In the genomic region with DNA sequence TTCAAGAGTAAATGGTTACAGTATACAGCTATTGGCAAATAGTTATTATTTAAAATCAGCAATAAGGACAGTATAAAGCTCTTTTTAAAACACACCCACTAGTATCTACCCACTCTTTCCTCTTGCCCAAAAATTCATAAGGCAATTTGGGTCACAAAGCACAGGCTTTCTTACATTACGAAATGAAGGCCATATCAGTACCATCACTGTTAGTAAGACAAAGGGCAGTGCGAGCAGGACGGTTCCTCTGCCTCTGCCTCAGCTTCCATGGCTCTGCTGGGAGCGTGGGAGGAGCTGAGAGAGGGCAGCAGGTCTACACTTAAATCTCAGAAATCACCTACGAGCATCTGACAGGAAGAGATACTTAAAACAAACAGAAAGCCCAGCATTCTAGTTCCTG, we compare ENCODE assay signal across 28 mouse cellular contexts. TPM values are rescaled to one million over a fixed set of nuclear protein-coding genes. Genes with fewer than 3 reads are reported as not detected.
DNase-seq lines count a peak whose midpoint lies in the region; ATAC-seq and TF ChIP-seq lines count a peak whose summit lies in the region.
"Had no signal": no experiment of that assay in that cellular context is flagged by ENCODE, and none has a peak within 500 bp of the region (broad histone marks: within the 10 kb centered on the region; RNA-seq: fewer than 3 reads in every experiment).

No protein-coding gene starts in this region.

- TF ChIP-seq EP300 in lung, postnatal 0 days (IDR thresholded peaks at IDR 0.05), result no peak

- no peaks in the 10 kb centered on the region for H3K9me3 ChIP-seq in lung, postnatal 0 days (ENCODE audit: low read length)
- no peaks in the 10 kb centered on the region for H3K9me3 ChIP-seq in megakaryocyte, embryonic 14.5 days
- H3K9me3 ChIP-seq: embryonic facial prominence, embryonic 10.5 days; embryonic facial prominence, embryonic 13.5 days; forebrain, embryonic 10.5 days; forebrain, embryonic 13.5 days; G1E; hindbrain, embryonic 12.5 days; hindbrain, embryonic 15.5 days had no signal

- H3K9ac ChIP-seq in lung, postnatal 0 days (replicated peaks; ENCODE audit: low read depth), result no peak overlapping the region
- H3K9ac ChIP-seq: embryonic facial prominence, embryonic 13.5 days; forebrain, embryonic 13.5 days; hindbrain, embryonic 12.5 days; hindbrain, embryonic 15.5 days had no signal

- no peak for DNase-seq in frontal cortex, postnatal 10 days (ENCODE audit: low spot score in 2 of 2)
- DNase-seq in lung, postnatal 36 days, result peak; percentile 34
- no peak for DNase-seq in lung, postnatal 0 days (ENCODE audit: low spot score)
- peak; percentile 75 for DNase-seq in gonadal fat pad, adult 2 months (ENCODE audit: low read depth)
- no peak for DNase-seq in neural tube, embryonic 10.5 days (ENCODE audit: extremely low spot score, low spot score)
- DNase-seq in layer of hippocampus, adult 9-11 months, result no peak
- DNase-seq: adrenal gland, adult 2 months; adrenal gland, postnatal 25 days; B cell, adult 2 months; cerebellum, adult 18-20 months; cerebellum, adult 9-10 months; cerebellum, postnatal 25 days; embryo, embryonic 11 days; gastrocnemius, postnatal 25 days had no signal

- no peak overlapping the region for H3K4me3 ChIP-seq in lung, postnatal 0 days (ENCODE audit: low read depth, low read length)
- H3K4me3 ChIP-seq in megakaryocyte, embryonic 14.5 days (replicated peaks), result peak overlapping the region; percentile 35
- H3K4me3 ChIP-seq: embryonic facial prominence, embryonic 10.5 days; embryonic facial prominence, embryonic 13.5 days; erythroblast, embryonic 14.5 days; forebrain, embryonic 10.5 days; forebrain, embryonic 13.5 days; hindbrain, embryonic 12.5 days; hindbrain, embryonic 15.5 days had no signal

- H3K27me3 ChIP-seq in lung, postnatal 0 days (replicated peaks; ENCODE audit: insufficient read depth, low read length), result no peaks in the 10 kb centered on the region
- H3K27me3 ChIP-seq in megakaryocyte, embryonic 14.5 days (replicated peaks), result no peaks in the 10 kb centered on the region
- H3K27me3 ChIP-seq: CH12.LX; embryonic facial prominence, embryonic 13.5 days; forebrain, embryonic 13.5 days; hindbrain, embryonic 12.5 days; hindbrain, embryonic 15.5 days; Patski had no signal

- ATAC-seq in frontal cortex, adult (ENCODE audit: low TSS enrichment), result peak; percentile 26; the same call in 1 of the 2 replicates
- no peak for ATAC-seq in lung, postnatal 0 days
- ATAC-seq: forebrain, embryonic 13.5 days; forebrain, embryonic 16.5 days; Patski had no signal

- 32% methylated on average over 5 of the region's 5 CpGs for WGBS in lung, postnatal 0 days

- no peak overlapping the region for H3K27ac ChIP-seq in lung, postnatal 0 days (ENCODE audit: low read length)
- H3K27ac ChIP-seq: embryonic facial prominence, embryonic 10.5 days; embryonic facial prominence, embryonic 13.5 days; forebrain, embryonic 10.5 days; forebrain, embryonic 13.5 days; hindbrain, embryonic 12.5 days; hindbrain, embryonic 15.5 days had no signal

- no peak overlapping the region for H3K4me2 ChIP-seq in lung, postnatal 0 days (replicated peaks; ENCODE audit: low read depth, low read length)
- H3K4me2 ChIP-seq: embryonic facial prominence, embryonic 13.5 days; forebrain, embryonic 13.5 days; heart, embryonic 11.5 days; hindbrain, embryonic 12.5 days; hindbrain, embryonic 15.5 days had no signal

- no peaks in the 10 kb centered on the region for H3K4me1 ChIP-seq in lung, postnatal 0 days (ENCODE audit: insufficient read depth, low read depth, low read length)
- H3K4me1 ChIP-seq in megakaryocyte, embryonic 14.5 days, result peaks cover 53% of the 10 kb centered on the region

- no peak for TF ChIP-seq CTCF in lung, postnatal 0 days (IDR thresholded peaks at IDR 0.05)

- no peaks in the 10 kb centered on the region for H3K36me3 ChIP-seq in lung, postnatal 0 days (ENCODE audit: insufficient read depth, low read length)
- H3K36me3 ChIP-seq in megakaryocyte, embryonic 14.5 days (replicated peaks; ENCODE audit: low read length), result peaks cover 8% of the 10 kb centered on the region
- H3K36me3 ChIP-seq: embryonic facial prominence, embryonic 10.5 days; forebrain, embryonic 10.5 days; G1E; hindbrain, embryonic 12.5 days; hindbrain, embryonic 15.5 days had no signal

RNA-seq across cellular contexts. Expression of a gene that starts 53.7 kb away (rescaled TPM):
- 5.9 and 7.7 TPM in 2 replicates for polyA plus RNA-seq in lung, postnatal 0 days (2015; fragmentation: Nextera tagmentation; extraction: Ambion mirVana)
- 6.7 and 8.7 TPM in 2 replicates for polyA plus RNA-seq in gonadal fat pad, adult 2 months (2012; rRNA removed)
- polyA plus RNA-seq in megakaryocyte, embryonic 14.5 days (2012; ENCODE audit: insufficient read depth, low replicate concordance), result 5.9 and 21.5 TPM in 2 replicates

Comparison
In these comparisons a context has a peak if more than half of its experiments do, and no peak if none do; other contexts are left out.
1. DNase-seq: peak in lung, postnatal 36 days (single experiment) and gonadal fat pad, adult 2 months (single experiment); none in frontal cortex, postnatal 10 days (0 of 2), lung, postnatal 0 days (single experiment), neural tube, embryonic 10.5 days (single experiment) and layer of hippocampus, adult 9-11 months (single experiment).